Mouse (Mus musculus) heart, embryonic 13.5 days (tissue): ENCODE results near the gene Plin4. TPM values are rescaled to one million over a fixed set of nuclear protein-coding genes. Genes with fewer than 3 reads are reported as not detected.
"Not testable (repeated sequence)": the region's sequence is repeated elsewhere in the genome, so short reads cannot be mapped to it uniquely, and the experiment has no call there.

ENCODE experiments used
- ATAC-seq: fragments of 200-750 bp; cut with Nextera tagmentation; 2 replicates; pipeline ENCODE4 v1.8.0; 2017; ENCODE audit warnings: moderate TSS enrichment; ENCODE audit not compliant: insufficient number of reproducible peaks, low FRiP score, low TSS enrichment; ENCODE audit errors: extremely low read depth
- H3K27ac ChIP-seq: fragments of 300-500 bp; sonication (generic); replicated peaks from 2 replicates; pipeline ENCODE4 v1.5.1; 2015; ENCODE audit warnings: moderate library complexity, mild to moderate bottlenecking, inconsistent platforms
- H3K27me3 ChIP-seq: fragments of 300-500 bp; sonication (generic); replicated peaks from 2 replicates; pipeline ENCODE4 v1.6.1; 2015; ENCODE audit warnings: mild to moderate bottlenecking, inconsistent platforms
- H3K36me3 ChIP-seq: fragments of 300-500 bp; sonication (generic); 2 replicates; pipeline ENCODE4 v1.6.1; 2015; ENCODE audit warnings: mild to moderate bottlenecking, inconsistent platforms
- H3K4me1 ChIP-seq: fragments of 300-500 bp; sonication (generic); 2 replicates; pipeline ENCODE4 v1.6.1; 2015; ENCODE audit warnings: inconsistent platforms
- H3K4me2 ChIP-seq: fragments of 300-500 bp; sonication (generic); 2 replicates; pipeline ENCODE4 v1.6.1; 2015; ENCODE audit warnings: inconsistent platforms, mild to moderate bottlenecking, moderate library complexity
- H3K4me3 ChIP-seq: fragments of 300-500 bp; sonication (generic); 2 replicates; pipeline ENCODE4 v1.5.1; 2015; ENCODE audit warnings: moderate library complexity, mild to moderate bottlenecking, inconsistent platforms
- H3K9ac ChIP-seq: fragments of 300-500 bp; sonication (generic); 2 replicates; pipeline ENCODE4 v1.6.1; 2015; ENCODE audit warnings: inconsistent platforms, mild to moderate bottlenecking, moderate library complexity
- H3K9me3 ChIP-seq: fragments of 300-500 bp; sonication (generic); 2 replicates; pipeline ENCODE4 v1.6.1; 2016; ENCODE audit warnings: inconsistent platforms
- WGBS: fragments of 180-500 bp; shearing (Covaris S2); methylation state at CpG from one replicate; pipeline ENCODE4 v1.1.7; 2015; ENCODE audit warnings: mixed read lengths; 5-methylcytosine and 5-hydroxymethylcytosine counted together
- polyA plus RNA-seq: library from polyadenylated mRNA; unstranded; fragments of >200 nt; fragmentation: Nextera tagmentation; extraction: Ambion mirVana; gene quantifications from 2 replicates; pipeline ENCODE4 v1.2.1, GENCODE M21; 2015

The Plin4 gene
- polyA plus RNA-seq, 1 experiment from 2014 or later: 0.07 TPM

- no peak for ATAC-seq
- Histone ChIP-seq H3K4me2 (no peak overlapping the region), H3K9me3 (no peaks in the 10 kb centered on the region), H3K36me3 (0 out of 2 replicates have a peak, but pooled peaks cover 6% of the 10 kb centered on the region), H3K27ac (no peak overlapping the region), H3K27me3 (peaks cover 12% of the 10 kb centered on the region), H3K4me1 (peaks cover 12% of the 10 kb centered on the region), H3K9ac (no peak overlapping the region), H3K4me3 (no peak overlapping the region)
- WGBS: 36% methylated on average over 1 of the region's 1 CpGs
Measured at GRCm38 (mm10) chr17:56111021-56111420, 1.4 kb upstream of the Plin4 start.

DNA sequence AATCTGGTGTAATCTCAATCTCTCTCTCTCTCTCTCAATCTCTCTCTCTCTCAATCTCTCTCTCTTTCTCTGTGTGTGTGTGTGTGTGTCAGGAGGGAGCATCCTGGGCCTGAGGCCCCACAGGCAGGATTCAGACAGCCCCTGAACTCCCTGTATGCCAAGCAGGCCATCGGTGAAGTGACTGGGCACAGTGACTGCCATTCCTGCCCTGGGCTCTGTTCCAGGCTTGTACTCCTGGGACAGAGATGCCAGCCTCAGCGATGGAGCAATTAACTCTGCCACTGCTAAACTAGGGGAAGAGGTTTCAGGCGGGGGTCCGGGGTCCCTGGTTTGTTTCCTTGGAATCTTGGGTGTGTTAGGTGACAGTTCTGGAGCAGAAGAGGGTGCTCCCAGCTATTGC is 968 bp upstream of the Plin4 start:
- no peak overlapping the region for H3K27ac ChIP-seq

DNA sequence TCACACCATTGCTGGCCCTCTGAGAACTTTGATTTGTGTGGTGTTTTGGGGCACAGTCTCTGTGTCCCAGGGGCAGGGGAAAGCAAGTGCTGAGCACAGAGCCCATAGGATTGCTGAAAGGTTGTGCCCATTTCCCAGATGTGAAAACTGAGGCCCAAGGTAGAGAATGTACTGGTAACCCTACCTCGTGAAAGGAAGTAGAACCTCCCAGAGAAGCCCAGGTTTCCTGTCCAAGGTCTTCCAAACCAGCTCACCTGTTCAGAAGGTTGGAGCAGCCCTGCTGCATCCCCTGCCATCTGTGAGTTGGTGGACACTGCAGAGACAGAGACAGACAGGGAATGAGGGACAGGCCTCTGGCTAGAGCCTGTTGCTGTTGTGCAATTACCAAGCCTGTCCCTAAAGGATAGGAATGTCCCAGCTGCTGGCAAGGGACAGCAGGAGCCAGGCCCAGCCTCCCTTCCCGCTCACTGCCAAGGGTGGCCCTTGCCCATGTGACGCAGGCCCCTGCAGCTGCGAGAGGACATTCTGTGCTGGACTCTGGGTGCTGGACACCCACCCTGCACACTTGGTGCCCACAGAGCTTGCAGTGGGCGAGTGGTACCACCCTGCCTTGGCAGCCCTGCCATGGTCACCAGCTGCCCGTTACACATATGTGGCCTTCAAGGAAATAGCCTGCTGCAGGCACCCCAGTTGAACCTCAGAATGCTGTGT is 1.1 kb downstream of the Plin4 start:
- 70% methylated on average over 6 of the region's 6 CpGs for WGBS
- Histone ChIP-seq H3K9ac (no peak overlapping the region), H3K27me3 (no peaks in the 10 kb centered on the region), H3K9me3 (no peaks in the 10 kb centered on the region), H3K27ac (no peak overlapping the region), H3K4me1 (peaks cover 12% of the 10 kb centered on the region), H3K36me3 (peaks cover 12% of the 10 kb centered on the region), H3K4me2 (no peak overlapping the region), H3K4me3 (no peak overlapping the region)
- ATAC-seq: no peak

More for the DNA sequence above, 968 bp upstream of the Plin4 start:
- Histone ChIP-seq H3K27me3 (peaks cover 7% of the 10 kb centered on the region), H3K9ac (no peak overlapping the region), H3K9me3 (no peaks in the 10 kb centered on the region), H3K4me1 (peaks cover 12% of the 10 kb centered on the region), H3K4me2 (no peak overlapping the region), H3K36me3 (0 out of 2 replicates have a peak, but pooled peaks cover 6% of the 10 kb centered on the region), H3K4me3 (no peak overlapping the region)
- no peak for ATAC-seq
- 69% methylated on average over 4 of the region's 4 CpGs for WGBS

GRCm38 (mm10) chr17:56107736-56108135 is 1.9 kb downstream of the Plin4 start:
- no peaks in the 10 kb centered on the region for H3K9me3 ChIP-seq
- WGBS: 59% methylated on average over 2 of the region's 2 CpGs
- H3K27ac ChIP-seq: no peak overlapping the region

DNA sequence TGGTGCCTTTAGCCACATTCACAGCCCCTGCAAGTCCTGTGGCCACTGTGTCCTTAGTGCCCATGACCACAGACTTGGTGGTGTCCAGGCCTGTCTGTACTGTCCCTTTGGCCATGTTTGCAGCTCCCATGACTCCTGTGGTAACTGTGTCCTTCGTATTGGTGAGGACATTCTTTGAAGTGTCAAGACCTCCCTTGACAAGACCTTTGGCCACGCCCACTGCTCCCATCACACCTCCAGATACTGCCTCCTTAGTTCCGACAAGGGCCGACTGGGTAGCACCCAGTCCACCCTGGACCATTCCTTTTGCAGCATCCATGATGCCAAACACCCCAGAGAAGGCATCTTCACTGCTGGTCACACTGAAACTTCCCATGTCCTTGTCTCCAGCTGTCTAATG is 2.6 kb downstream of the Plin4 start:
- no peak overlapping the region for H3K4me3 ChIP-seq
- H3K4me2 ChIP-seq: no peak overlapping the region
- WGBS: 55% methylated on average over 4 of the region's 4 CpGs
- H3K36me3 ChIP-seq: peaks cover 27% of the 10 kb centered on the region
- no peak overlapping the region for H3K27ac ChIP-seq
- H3K9me3 ChIP-seq: no peaks in the 10 kb centered on the region
- no peak for ATAC-seq
- H3K9ac ChIP-seq: no peak overlapping the region
- H3K27me3 ChIP-seq: no peaks in the 10 kb centered on the region
- H3K4me1 ChIP-seq: peaks cover 12% of the 10 kb centered on the region

More at GRCm38 (mm10) chr17:56107736-56108135, 1.9 kb downstream of the Plin4 start:
- Histone ChIP-seq H3K9ac (no peak overlapping the region), H3K4me3 (no peak overlapping the region), H3K4me1 (peaks cover 12% of the 10 kb centered on the region), H3K27me3 (no peaks in the 10 kb centered on the region), H3K36me3 (peaks cover 19% of the 10 kb centered on the region), H3K4me2 (no peak overlapping the region)
- no peak for ATAC-seq

GRCm38 (mm10) chr17:56106436-56106835 is 3.2 kb downstream of the Plin4 start:
- not testable (repeated sequence) for H3K27ac ChIP-seq, ATAC-seq, H3K9ac ChIP-seq, H3K9me3 ChIP-seq, H3K4me3 ChIP-seq, H3K4me2 ChIP-seq, H3K27me3 ChIP-seq
- H3K36me3 ChIP-seq: peaks cover 32% of the 10 kb centered on the region
- peaks cover 12% of the 10 kb centered on the region for H3K4me1 ChIP-seq
- WGBS: 98% methylated on average over 4 of the region's 4 CpGs

DNA sequence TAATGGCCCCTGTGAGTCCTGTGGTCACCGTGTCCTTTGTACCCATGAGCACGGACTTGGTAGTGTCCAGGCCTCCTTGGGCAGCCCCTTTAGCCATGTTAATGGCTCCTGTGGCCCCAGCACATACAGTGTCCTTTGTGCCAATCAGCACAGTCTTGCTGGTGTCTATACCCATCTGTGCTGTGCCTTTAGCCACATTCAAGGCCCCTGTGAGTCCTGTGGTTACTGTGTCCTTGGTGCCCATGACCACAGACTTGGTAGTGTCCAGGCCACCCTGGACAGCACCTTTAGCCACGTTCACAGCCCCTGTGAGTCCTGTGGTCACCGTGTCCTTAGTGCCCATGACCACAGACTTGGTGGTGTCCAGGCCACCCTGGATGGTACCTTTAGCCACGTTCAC is 4.8 kb downstream of the Plin4 start:
- WGBS: 83% methylated on average over 2 of the region's 5 CpGs

GRCm38 (mm10) chr17:56103465-56104285 is 5.9 kb downstream of the Plin4 start:
- ATAC-seq: no peak
- WGBS: 90% methylated on average over 8 of the region's 8 CpGs
- H3K36me3 ChIP-seq: peaks cover 57% of the 10 kb centered on the region

More for the DNA sequence above, 4.8 kb downstream of the Plin4 start:
- peaks cover 45% of the 10 kb centered on the region for H3K36me3 ChIP-seq
- H3K27me3 ChIP-seq, H3K4me2 ChIP-seq, H3K9me3 ChIP-seq, ATAC-seq, H3K9ac ChIP-seq, H3K4me3 ChIP-seq, H3K27ac ChIP-seq: not testable (repeated sequence)
- peaks cover 12% of the 10 kb centered on the region for H3K4me1 ChIP-seq

DNA sequence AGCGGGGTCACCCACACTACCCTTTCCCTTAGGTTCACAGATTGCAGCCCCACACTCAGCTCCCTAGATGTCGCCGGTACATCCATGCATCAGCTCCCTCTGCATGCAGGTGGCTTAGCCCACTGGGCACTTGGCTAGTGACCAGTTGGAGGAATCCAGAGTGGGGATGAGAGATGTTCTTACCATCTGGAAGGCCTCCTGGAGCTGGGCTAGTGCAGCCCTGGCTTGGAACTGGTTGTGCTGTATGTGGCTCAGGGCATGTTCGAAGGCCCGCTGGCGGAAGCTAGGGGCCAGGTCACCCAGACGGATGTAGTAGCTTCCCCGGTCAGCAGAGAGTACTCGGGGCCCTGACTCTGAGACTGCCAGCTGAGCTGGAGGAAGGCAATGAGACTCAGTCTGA is 6.7 kb downstream of the Plin4 start:
- no peak for ATAC-seq
- Histone ChIP-seq H3K27ac (no peak overlapping the region), H3K9me3 (no peaks in the 10 kb centered on the region), H3K4me2 (no peak overlapping the region), H3K4me3 (no peak overlapping the region), H3K27me3 (no peaks in the 10 kb centered on the region), H3K4me1 (no peaks in the 10 kb centered on the region), H3K36me3 (peaks cover 64% of the 10 kb centered on the region), H3K9ac (no peak overlapping the region)
- 95% methylated on average over 9 of the region's 9 CpGs for WGBS

More at GRCm38 (mm10) chr17:56103465-56104285, 5.9 kb downstream of the Plin4 start:
- Histone ChIP-seq H3K4me2 (no peak overlapping the region), H3K9me3 (no peaks in the 10 kb centered on the region), H3K27me3 (no peaks in the 10 kb centered on the region), H3K4me1 (peaks cover 1% of the 10 kb centered on the region), H3K27ac (no peak overlapping the region), H3K9ac (no peak overlapping the region), H3K4me3 (no peak overlapping the region)

- Histone ChIP-seq H3K27ac (no peak overlapping the region), H3K4me2 (no peak overlapping the region), H3K9ac (no peak overlapping the region), H3K4me3 (no peak overlapping the region), H3K27me3 (no peaks in the 10 kb centered on the region), H3K4me1 (no peaks in the 10 kb centered on the region), H3K36me3 (peaks cover 70% of the 10 kb centered on the region), H3K9me3 (no peaks in the 10 kb centered on the region)
- no peak for ATAC-seq
- WGBS: 90% methylated on average over 5 of the region's 5 CpGs
Measured at GRCm38 (mm10) chr17:56102158-56102557, 7.4 kb downstream of the Plin4 start.

DNA sequence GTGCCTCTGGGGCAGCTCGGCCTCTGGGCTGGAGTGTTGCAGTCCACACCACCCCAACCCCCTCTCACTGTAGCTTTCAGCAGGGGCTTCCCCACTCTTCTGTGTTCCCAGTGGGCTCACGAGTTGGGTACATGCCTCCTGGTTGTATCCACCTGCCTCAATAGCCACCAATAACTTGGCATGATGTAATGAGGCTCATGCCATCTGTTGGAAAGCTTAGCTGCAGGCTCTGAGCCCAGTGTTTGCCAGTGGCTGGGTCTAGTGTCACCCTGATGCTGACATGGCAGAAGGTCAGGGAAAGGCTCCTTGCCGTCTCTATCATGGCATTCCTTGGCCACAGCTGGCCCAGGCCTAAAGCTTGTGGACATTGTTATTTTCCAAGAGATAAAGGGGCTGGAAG is 8.8 kb downstream of the Plin4 start:
- H3K9me3 ChIP-seq: no peaks in the 10 kb centered on the region
- no peak overlapping the region for H3K4me2 ChIP-seq
- ATAC-seq: no peak
- no peaks in the 10 kb centered on the region for H3K27me3 ChIP-seq
- H3K4me3 ChIP-seq: no peak overlapping the region
- no peak overlapping the region for H3K9ac ChIP-seq
- WGBS: 86% methylated on average over 3 of the region's 3 CpGs
- no peaks in the 10 kb centered on the region for H3K4me1 ChIP-seq
- H3K27ac ChIP-seq: no peak overlapping the region
- H3K36me3 ChIP-seq: peaks cover 83% of the 10 kb centered on the region
